Mouse (Mus musculus) liver, embryonic 15.5 days (tissue): Measurements from ENCODE around the gene Scpep1. TPM values are rescaled to one million over a fixed set of nuclear protein-coding genes. Genes with fewer than 3 reads are reported as not detected.

Source experiments
- ATAC-seq: fragments of 200-750 bp; cut with Nextera tagmentation; 2 replicates; pipeline ENCODE4 v1.8.0; 2017; ENCODE audit warnings: moderate number of reproducible peaks, mild to moderate bottlenecking, moderate library complexity; ENCODE audit not compliant: insufficient read depth
- H3K27ac ChIP-seq: fragments of 300-500 bp; sonication (generic); replicated peaks from 2 replicates; pipeline ENCODE4 v1.5.1; 2015; ENCODE audit warnings: mild to moderate bottlenecking, inconsistent platforms
- H3K27me3 ChIP-seq: fragments of 300-500 bp; sonication (generic); 2 replicates; pipeline ENCODE4 v1.6.1; 2015; ENCODE audit warnings: mild to moderate bottlenecking, inconsistent platforms
- H3K36me3 ChIP-seq: fragments of 300-500 bp; sonication (generic); replicated peaks from 2 replicates; pipeline ENCODE4 v1.6.1; 2015; ENCODE audit warnings: moderate library complexity, mild to moderate bottlenecking, inconsistent platforms
- H3K4me1 ChIP-seq: fragments of 300-500 bp; sonication (generic); replicated peaks from 2 replicates; pipeline ENCODE4 v1.6.1; 2015; ENCODE audit warnings: inconsistent platforms
- H3K4me2 ChIP-seq: fragments of 300-500 bp; sonication (generic); 2 replicates; pipeline ENCODE4 v1.6.1; 2015; ENCODE audit warnings: moderate library complexity, mild to moderate bottlenecking, inconsistent platforms
- H3K4me3 ChIP-seq: fragments of 300-500 bp; sonication (generic); replicated peaks from 2 replicates; pipeline ENCODE4 v1.5.1; 2015; ENCODE audit warnings: mild to moderate bottlenecking, inconsistent platforms
- H3K9ac ChIP-seq: fragments of 300-500 bp; sonication (generic); 2 replicates; pipeline ENCODE4 v1.6.1; 2015; ENCODE audit warnings: moderate library complexity, mild to moderate bottlenecking, inconsistent platforms
- H3K9me3 ChIP-seq: fragments of 300-500 bp; sonication (generic); replicated peaks from 2 replicates; pipeline ENCODE4 v1.6.1; 2016; ENCODE audit warnings: inconsistent platforms
- WGBS: fragments of 180-500 bp; shearing (Covaris S2); methylation state at CpG from one replicate; pipeline ENCODE4 v1.1.7; 2015; ENCODE audit warnings: mixed read lengths; ENCODE audit not compliant: insufficient replicate concordance; 5-methylcytosine and 5-hydroxymethylcytosine counted together
- polyA plus RNA-seq: library from polyadenylated mRNA; unstranded; fragments of >200 nt; fragmentation: Nextera tagmentation; extraction: Ambion mirVana; gene quantifications from 2 replicates; pipeline ENCODE4 v1.2.1, GENCODE M21; 2015

Scpep1 gene
- polyA plus RNA-seq: 47.8 and 50.1 TPM in 2 replicates

GRCm38 (mm10) chr11:88955217-88955969, at the start of gene Scpep1:
Gene Scpep1, minus strand, starts transcription at chr11:88955465.
- peak within 1 kb of the TSS; percentile 25; the same call in 1 of the 2 replicates for H3K27ac ChIP-seq
- 4% methylated on average over 34 of the region's 34 CpGs for WGBS
- peaks cover 31% of the 10 kb centered on the region for H3K4me1 ChIP-seq
- H3K4me2 ChIP-seq: peak within 1 kb of the TSS; percentile 69
- peak; percentile 91 for ATAC-seq
- peak within 1 kb of the TSS; percentile 22; the same call in 1 of the 2 replicates for H3K9ac ChIP-seq
- no peaks in the 10 kb centered on the region for H3K27me3 ChIP-seq
- no peaks in the 10 kb centered on the region for H3K9me3 ChIP-seq
- peak within 1 kb of the TSS; percentile 57 for H3K4me3 ChIP-seq
- no peaks in the 10 kb centered on the region for H3K36me3 ChIP-seq

GRCm38 (mm10) chr11:89003726-89004125, 48.5 kb upstream of the Scpep1 start:
- Histone ChIP-seq H3K36me3 (peaks cover 52% of the 10 kb centered on the region), H3K4me3 (no peak overlapping the region), H3K4me1 (peaks cover 62% of the 10 kb centered on the region), H3K9me3 (no peaks in the 10 kb centered on the region), H3K27me3 (no peaks in the 10 kb centered on the region), H3K9ac (no peak overlapping the region), H3K4me2 (peak overlapping the region; percentile 89), H3K27ac (peak overlapping the region; percentile 67)
- ATAC-seq: no peak
- WGBS: 80% methylated on average over 4 of the region's 4 CpGs

- ATAC-seq: no peak
- no peaks in the 10 kb centered on the region for H3K9me3 ChIP-seq
- no peaks in the 10 kb centered on the region for H3K27me3 ChIP-seq
- H3K36me3 ChIP-seq: peaks cover 45% of the 10 kb centered on the region
- WGBS: 73% methylated on average over 6 of the region's 6 CpGs
- H3K27ac ChIP-seq: peak overlapping the region; percentile 67
- peak overlapping the region; percentile 94 for H3K4me3 ChIP-seq
- H3K9ac ChIP-seq: no peak overlapping the region
- peak overlapping the region; percentile 89 for H3K4me2 ChIP-seq
- H3K4me1 ChIP-seq: peaks cover 64% of the 10 kb centered on the region
Measured at GRCm38 (mm10) chr11:89003078-89003477, 47.8 kb upstream of the Scpep1 start.

GRCm38 (mm10) chr11:89002621-89003020, 47.4 kb upstream of the Scpep1 start:
- no peaks in the 10 kb centered on the region for H3K27me3 ChIP-seq
- H3K4me2 ChIP-seq: peak overlapping the region; percentile 89
- no peak for ATAC-seq
- H3K9ac ChIP-seq: no peak overlapping the region
- peak overlapping the region; percentile 94 for H3K4me3 ChIP-seq
- H3K4me1 ChIP-seq: peaks cover 68% of the 10 kb centered on the region
- H3K27ac ChIP-seq: peak overlapping the region; percentile 67
- no peaks in the 10 kb centered on the region for H3K9me3 ChIP-seq
- peaks cover 42% of the 10 kb centered on the region for H3K36me3 ChIP-seq
- 76% methylated on average over 5 of the region's 5 CpGs for WGBS

- peak overlapping the region; percentile 94 for H3K4me3 ChIP-seq
- H3K9ac ChIP-seq: no peak overlapping the region
Measured at GRCm38 (mm10) chr11:89002068-89002467, 46.8 kb upstream of the Scpep1 start.

GRCm38 (mm10) chr11:89001569-89001968, 46.3 kb upstream of the Scpep1 start:
- WGBS: 80% methylated on average over 7 of the region's 7 CpGs
- H3K27me3 ChIP-seq: no peaks in the 10 kb centered on the region
- H3K4me2 ChIP-seq: peak overlapping the region; percentile 89
- H3K4me3 ChIP-seq: peak overlapping the region; percentile 94
- no peak for ATAC-seq
- peak overlapping the region; percentile 90; the same call in 1 of the 2 replicates for H3K9ac ChIP-seq
- peak overlapping the region; percentile 14; the same call in 1 of the 2 replicates for H3K27ac ChIP-seq
- H3K4me1 ChIP-seq: peaks cover 73% of the 10 kb centered on the region
- H3K36me3 ChIP-seq: peaks cover 32% of the 10 kb centered on the region
- H3K9me3 ChIP-seq: no peaks in the 10 kb centered on the region

More at GRCm38 (mm10) chr11:89002068-89002467, 46.8 kb upstream of the Scpep1 start:
- Histone ChIP-seq H3K27ac (peak overlapping the region; percentile 67), H3K4me1 (peaks cover 68% of the 10 kb centered on the region), H3K36me3 (peaks cover 37% of the 10 kb centered on the region), H3K9me3 (no peaks in the 10 kb centered on the region), H3K27me3 (no peaks in the 10 kb centered on the region), H3K4me2 (peak overlapping the region; percentile 89)
- WGBS: 72% methylated on average over 5 of the region's 5 CpGs
- no peak for ATAC-seq

- peak overlapping the region; percentile 89 for H3K4me2 ChIP-seq
- peak overlapping the region; percentile 94 for H3K4me3 ChIP-seq
- H3K36me3 ChIP-seq: peaks cover 21% of the 10 kb centered on the region
- peak overlapping the region; percentile 90 for H3K9ac ChIP-seq
- no peak for ATAC-seq
- H3K9me3 ChIP-seq: no peaks in the 10 kb centered on the region
- H3K4me1 ChIP-seq: peaks cover 79% of the 10 kb centered on the region
- H3K27ac ChIP-seq: peak overlapping the region; percentile 86
- H3K27me3 ChIP-seq: no peaks in the 10 kb centered on the region
Measured at GRCm38 (mm10) chr11:89000527-89000819, 45.2 kb upstream of the Scpep1 start.

GRCm38 (mm10) chr11:88999723-89000526, 44.7 kb upstream of the Scpep1 start:
- no peaks in the 10 kb centered on the region for H3K9me3 ChIP-seq
- H3K4me3 ChIP-seq: peak overlapping the region; percentile 94
- H3K27ac ChIP-seq: peak overlapping the region; percentile 86
- WGBS: 2% methylated on average over 33 of the region's 33 CpGs
- peaks cover 74% of the 10 kb centered on the region for H3K4me1 ChIP-seq
- H3K36me3 ChIP-seq: peaks cover 15% of the 10 kb centered on the region
- H3K9ac ChIP-seq: peak overlapping the region; percentile 90
- H3K27me3 ChIP-seq: no peaks in the 10 kb centered on the region
- peak; percentile 34 for ATAC-seq
- H3K4me2 ChIP-seq: peak overlapping the region; percentile 89

GRCm38 (mm10) chr11:88998974-88999722, 43.9 kb upstream of the Scpep1 start, which contains the start of gene Trim25:
Gene Trim25, plus strand, starts transcription at chr11:88999376.
- Histone ChIP-seq H3K9ac (peak within 1 kb of the TSS; percentile 90), H3K4me3 (peak within 1 kb of the TSS; percentile 94), H3K36me3 (peaks cover 11% of the 10 kb centered on the region; the same call in 1 of the 2 replicates), H3K27ac (peak within 1 kb of the TSS; percentile 86), H3K9me3 (no peaks in the 10 kb centered on the region), H3K27me3 (no peaks in the 10 kb centered on the region), H3K4me2 (peak within 1 kb of the TSS; percentile 89), H3K4me1 (peaks cover 69% of the 10 kb centered on the region)
- ATAC-seq: peak; percentile 90
- WGBS: under 1% methylated on average over 48 of the region's 48 CpGs

GRCm38 (mm10) chr11:88998406-88998805, 43.1 kb upstream of the Scpep1 start:
- Histone ChIP-seq H3K27ac (peak overlapping the region; percentile 86), H3K4me3 (peak overlapping the region; percentile 94), H3K36me3 (peaks cover 11% of the 10 kb centered on the region; the same call in 1 of the 2 replicates), H3K4me2 (peak overlapping the region; percentile 89), H3K9ac (peak overlapping the region; percentile 90), H3K27me3 (no peaks in the 10 kb centered on the region), H3K4me1 (peaks cover 67% of the 10 kb centered on the region), H3K9me3 (no peaks in the 10 kb centered on the region)
- no peak for ATAC-seq
- 32% methylated on average over 3 of the region's 3 CpGs for WGBS
